Mouse (Mus musculus): ENCODE data around the gene Camta1. TPM values are rescaled to one million over a fixed set of nuclear protein-coding genes. Genes with fewer than 3 reads are reported as not detected.

The Camta1 gene
- total and polyA plus RNA-seq, 2 experiments = 2.7 to 6.1 TPM

GRCm38 (mm10) chr4:151303931-151304330 is 557.7 kb downstream of the Camta1 start:
- no peak for DNase-seq (ENCODE audit: extremely low read depth, low read depth, low spot score)
- Histone ChIP-seq H3K27ac (replicated peaks; ENCODE audit: insufficient read depth, low read depth, low read length) (no peak overlapping the region), H3K27me3 (ENCODE audit: control insufficient read depth, insufficient read depth, low read length) (no peaks in the 10 kb centered on the region), H3K36me3 (ENCODE audit: control insufficient read depth, insufficient read depth, low read length) (no peaks in the 10 kb centered on the region), H3K4me1 (ENCODE audit: control insufficient read depth, insufficient read depth, low read length) (no peaks in the 10 kb centered on the region), H3K4me3 (ENCODE audit: insufficient read depth, low read depth, low read length) (no peak overlapping the region), H3K9ac (ENCODE audit: low read depth, low read length) (no peak overlapping the region), H3K79me2 (ENCODE audit: control insufficient read depth, insufficient read depth, low read length) (no peaks in the 10 kb centered on the region)
- no peak for TF ChIP-seq POLR2A (IDR thresholded peaks at IDR 0.05; ENCODE audit: extremely low read depth, insufficient read depth, low read length)
- TF ChIP-seq CTCF (IDR thresholded peaks at IDR 0.05; ENCODE audit: low read depth, low read length) = no peak
- WGBS = 68% methylated on average over 3 of the region's 3 CpGs

- Histone ChIP-seq H3K4me1 (ENCODE audit: control insufficient read depth, insufficient read depth, low read length) (no peaks in the 10 kb centered on the region), H3K27ac (replicated peaks; ENCODE audit: insufficient read depth, low read depth, low read length) (no peak overlapping the region), H3K36me3 (ENCODE audit: control insufficient read depth, insufficient read depth, low read length) (no peaks in the 10 kb centered on the region), H3K4me3 (ENCODE audit: insufficient read depth, low read depth, low read length) (no peak overlapping the region), H3K27me3 (ENCODE audit: control insufficient read depth, insufficient read depth, low read length) (no peaks in the 10 kb centered on the region), H3K9ac (ENCODE audit: low read depth, low read length) (no peak overlapping the region), H3K79me2 (ENCODE audit: control insufficient read depth, insufficient read depth, low read length) (no peaks in the 10 kb centered on the region)
- TF ChIP-seq CTCF (IDR thresholded peaks at IDR 0.05; ENCODE audit: low read depth, low read length) (no peak), POLR2A (IDR thresholded peaks at IDR 0.05; ENCODE audit: extremely low read depth, insufficient read depth, low read length) (no peak)
- DNase-seq (ENCODE audit: extremely low read depth, low read depth, low spot score) = no peak
- WGBS = 69% methylated on average over 5 of the region's 5 CpGs
Measured at GRCm38 (mm10) chr4:151303436-151303835, 558.2 kb downstream of the Camta1 start.

DNA sequence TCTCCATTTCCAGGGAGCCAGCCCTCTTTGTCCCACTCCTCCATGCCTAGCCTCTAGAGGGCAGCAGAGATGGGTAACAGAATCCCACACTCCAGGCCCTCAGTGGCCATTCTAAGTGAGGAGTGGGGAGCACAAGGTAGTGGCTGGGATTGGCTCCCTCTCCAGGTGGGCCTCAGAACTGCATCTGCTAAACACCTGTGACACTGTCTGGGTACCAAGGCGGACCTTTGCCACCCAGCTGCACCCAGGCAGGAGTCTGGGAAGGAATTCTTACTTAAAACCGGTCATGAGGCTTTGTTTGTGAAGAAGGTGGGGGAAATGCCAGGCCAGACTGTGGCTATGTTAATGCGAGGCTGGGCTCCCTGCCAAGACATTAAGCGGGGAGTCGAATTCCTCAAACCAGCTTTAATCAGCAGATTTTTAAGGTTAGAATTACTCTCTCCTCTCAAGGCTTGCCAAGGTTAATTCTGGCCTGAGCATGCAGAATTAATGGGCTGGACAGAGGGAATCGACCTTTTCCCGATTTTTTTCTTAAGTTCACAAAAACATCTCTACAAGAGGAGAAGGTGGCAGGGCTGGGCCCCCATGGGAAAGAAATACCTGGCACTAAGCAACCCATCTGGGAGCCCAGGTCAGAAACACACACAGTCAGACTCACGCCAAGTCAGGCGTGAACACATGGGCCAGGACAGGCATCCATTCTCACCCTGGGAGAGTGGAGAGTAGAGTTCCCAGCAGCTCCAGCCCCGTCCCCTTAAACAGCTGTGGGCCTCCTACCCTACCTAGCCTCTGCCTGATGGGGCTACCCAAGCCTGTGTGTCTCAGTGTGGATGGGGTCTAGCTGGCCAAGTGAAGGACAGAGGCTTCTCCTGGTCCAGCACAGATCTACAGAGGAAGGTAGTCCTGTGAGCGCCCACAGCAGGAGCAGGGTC is 559.2 kb downstream of the Camta1 start:
- no peak for TF ChIP-seq POLR2A (IDR thresholded peaks at IDR 0.05; ENCODE audit: extremely low read depth, insufficient read depth, low read length)
- TF ChIP-seq CTCF (IDR thresholded peaks at IDR 0.05; ENCODE audit: low read depth, low read length) = peak; percentile 65
- no peak overlapping the region for H3K27ac ChIP-seq (replicated peaks; ENCODE audit: insufficient read depth, low read depth, low read length)
- DNase-seq (ENCODE audit: extremely low read depth, low read depth, low spot score) = no peak
- no peaks in the 10 kb centered on the region for H3K27me3 ChIP-seq (ENCODE audit: control insufficient read depth, insufficient read depth, low read length)
- no peak overlapping the region for H3K9ac ChIP-seq (ENCODE audit: low read depth, low read length)
- WGBS = 54% methylated on average over 11 of the region's 11 CpGs
- H3K4me3 ChIP-seq (ENCODE audit: insufficient read depth, low read depth, low read length) = no peak overlapping the region
- no peaks in the 10 kb centered on the region for H3K79me2 ChIP-seq (ENCODE audit: control insufficient read depth, insufficient read depth, low read length)
- H3K36me3 ChIP-seq (ENCODE audit: control insufficient read depth, insufficient read depth, low read length) = no peaks in the 10 kb centered on the region
- no peaks in the 10 kb centered on the region for H3K4me1 ChIP-seq (ENCODE audit: control insufficient read depth, insufficient read depth, low read length)

DNA sequence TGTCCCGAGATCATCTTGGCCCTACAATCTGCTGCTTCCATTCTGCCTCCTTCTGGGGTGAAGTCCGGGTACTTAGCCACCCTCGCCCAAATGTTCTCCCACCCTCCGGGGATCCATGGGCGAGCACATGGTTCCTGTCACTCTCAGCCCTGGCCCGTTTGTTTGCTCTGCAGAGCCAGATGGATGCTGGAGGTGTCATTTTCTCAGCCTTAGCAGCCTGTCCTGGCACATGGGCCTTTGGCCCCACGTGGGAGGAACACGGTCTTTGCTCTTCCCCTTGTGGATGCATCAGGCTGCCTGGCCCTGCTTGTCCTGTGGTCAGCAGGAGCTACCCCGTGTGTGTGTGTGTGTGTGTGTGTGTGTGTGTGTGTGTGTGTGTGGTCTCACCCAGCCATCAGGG is 560.3 kb downstream of the Camta1 start:
- Histone ChIP-seq H3K4me3 (ENCODE audit: insufficient read depth, low read depth, low read length) (no peak overlapping the region), H3K4me1 (ENCODE audit: control insufficient read depth, insufficient read depth, low read length) (no peaks in the 10 kb centered on the region), H3K27ac (replicated peaks; ENCODE audit: insufficient read depth, low read depth, low read length) (no peak overlapping the region), H3K36me3 (ENCODE audit: control insufficient read depth, insufficient read depth, low read length) (no peaks in the 10 kb centered on the region), H3K27me3 (ENCODE audit: control insufficient read depth, insufficient read depth, low read length) (no peaks in the 10 kb centered on the region), H3K79me2 (ENCODE audit: control insufficient read depth, insufficient read depth, low read length) (no peaks in the 10 kb centered on the region), H3K9ac (ENCODE audit: low read depth, low read length) (no peak overlapping the region)
- 49% methylated on average over 9 of the region's 9 CpGs for WGBS
- no peak for DNase-seq (ENCODE audit: extremely low read depth, low read depth, low spot score)
- TF ChIP-seq POLR2A (IDR thresholded peaks at IDR 0.05; ENCODE audit: extremely low read depth, insufficient read depth, low read length) = no peak
- no peak for TF ChIP-seq CTCF (IDR thresholded peaks at IDR 0.05; ENCODE audit: low read depth, low read length)

DNA sequence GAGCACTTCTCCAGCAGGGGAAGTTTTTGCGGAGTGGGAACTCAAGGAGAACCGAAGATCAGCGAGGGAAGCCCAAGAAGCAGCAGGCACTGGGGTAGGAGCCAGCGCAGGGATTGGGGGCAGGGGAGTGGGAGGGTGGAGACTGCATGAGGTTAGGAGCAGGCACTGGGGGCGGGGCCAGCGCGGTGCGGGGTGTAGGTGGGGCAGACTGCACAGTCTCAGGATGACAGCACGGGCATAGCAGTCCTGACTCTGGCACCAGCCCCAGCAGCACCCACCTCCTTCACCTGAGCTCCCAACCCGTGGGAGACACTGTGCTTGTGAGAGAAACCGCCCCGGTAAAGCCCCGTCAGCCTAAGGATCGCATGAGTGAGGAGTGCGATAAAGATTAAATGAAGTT is 561.0 kb downstream of the Camta1 start:
- no peak overlapping the region for H3K27ac ChIP-seq (replicated peaks; ENCODE audit: insufficient read depth, low read depth, low read length)
- no peaks in the 10 kb centered on the region for H3K79me2 ChIP-seq (ENCODE audit: control insufficient read depth, insufficient read depth, low read length)
- no peak for DNase-seq (ENCODE audit: extremely low read depth, low read depth, low spot score)
- H3K9ac ChIP-seq (ENCODE audit: low read depth, low read length) = no peak overlapping the region
- no peaks in the 10 kb centered on the region for H3K36me3 ChIP-seq (ENCODE audit: control insufficient read depth, insufficient read depth, low read length)
- no peak for TF ChIP-seq POLR2A (IDR thresholded peaks at IDR 0.05; ENCODE audit: extremely low read depth, insufficient read depth, low read length)
- no peak for TF ChIP-seq CTCF (IDR thresholded peaks at IDR 0.05; ENCODE audit: low read depth, low read length)
- H3K4me1 ChIP-seq (ENCODE audit: control insufficient read depth, insufficient read depth, low read length) = no peaks in the 10 kb centered on the region
- no peak overlapping the region for H3K4me3 ChIP-seq (ENCODE audit: insufficient read depth, low read depth, low read length)
- 27% methylated on average over 15 of the region's 15 CpGs for WGBS
- no peaks in the 10 kb centered on the region for H3K27me3 ChIP-seq (ENCODE audit: control insufficient read depth, insufficient read depth, low read length)

Measured in liver, adult 2 months (tissue).